Mouse (Mus musculus): ENCODE data around the gene Mrps18c. TPM values are rescaled to one million over a fixed set of nuclear protein-coding genes. Genes with fewer than 3 reads are reported as not detected.

Mrps18c gene
- polyA plus RNA-seq, 1 experiment from 2014 or later, result 146 TPM

GRCm38 (mm10) chr5:100837907-100838306 is 39.5 kb downstream of the Mrps18c start:
- ATAC-seq, result no peak
- WGBS, result 78% methylated on average over 7 of the region's 7 CpGs
- Histone ChIP-seq H3K27me3 (replicated peaks; ENCODE audit: control insufficient read depth, insufficient read depth, low read length) (no peaks in the 10 kb centered on the region), H3K4me2 (ENCODE audit: low read length) (no peak overlapping the region), H3K36me3 (ENCODE audit: control insufficient read depth, insufficient read depth) (no peaks in the 10 kb centered on the region), H3K27ac (ENCODE audit: low read length) (no peak overlapping the region), H3K4me1 (replicated peaks; ENCODE audit: control insufficient read depth, insufficient read depth, low read length) (no peaks in the 10 kb centered on the region), H3K4me3 (replicated peaks; ENCODE audit: low read length) (no peak overlapping the region), H3K9ac (replicated peaks; ENCODE audit: low read depth, low read length) (no peak overlapping the region), H3K9me3 (ENCODE audit: control insufficient read depth, low read length) (peaks cover 5% of the 10 kb centered on the region)

GRCm38 (mm10) chr5:100844485-100844884 is 46.1 kb downstream of the Mrps18c start:
- peaks cover 5% of the 10 kb centered on the region for H3K9me3 ChIP-seq (ENCODE audit: control insufficient read depth, low read length)
- H3K27ac ChIP-seq (ENCODE audit: low read length), result no peak overlapping the region
- peaks cover 23% of the 10 kb centered on the region for H3K27me3 ChIP-seq (replicated peaks; ENCODE audit: control insufficient read depth, insufficient read depth, low read length)
- 55% methylated on average over 3 of the region's 3 CpGs for WGBS
- no peaks in the 10 kb centered on the region for H3K36me3 ChIP-seq (ENCODE audit: control insufficient read depth, insufficient read depth)
- H3K9ac ChIP-seq (replicated peaks; ENCODE audit: low read depth, low read length), result no peak overlapping the region
- H3K4me2 ChIP-seq (ENCODE audit: low read length), result no peak overlapping the region
- ATAC-seq, result no peak
- peaks cover 15% of the 10 kb centered on the region for H3K4me1 ChIP-seq (replicated peaks; ENCODE audit: control insufficient read depth, insufficient read depth, low read length)
- H3K4me3 ChIP-seq (replicated peaks; ENCODE audit: low read length), result no peak overlapping the region

DNA sequence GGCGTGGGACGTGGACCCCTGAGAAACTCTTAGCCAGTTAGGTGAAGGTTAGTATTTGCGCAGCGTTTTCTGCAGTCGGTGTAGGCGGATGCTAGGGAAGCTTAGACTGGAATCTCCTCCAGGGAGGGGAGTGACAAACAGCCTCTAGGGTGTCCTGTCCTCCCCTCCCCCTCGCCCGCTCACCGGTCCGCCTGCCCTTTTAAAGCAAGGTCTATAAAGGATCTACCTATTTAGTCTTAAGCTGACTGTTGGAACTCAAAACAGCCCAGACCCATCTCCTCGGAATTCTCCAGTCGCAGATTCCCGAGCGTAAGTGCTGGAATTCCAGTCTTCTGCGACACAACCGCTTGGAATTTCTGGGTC is 47.0 kb downstream of the Mrps18c start, which contains the start of gene Gpat3:
Gene Gpat3, plus strand, starts transcription at position 229 of the 363 bp plus-strand sequence.
- Histone ChIP-seq H3K9me3 (ENCODE audit: control insufficient read depth, low read length) (peaks cover 5% of the 10 kb centered on the region), H3K36me3 (ENCODE audit: control insufficient read depth, insufficient read depth) (no peaks in the 10 kb centered on the region), H3K4me3 (replicated peaks; ENCODE audit: low read length) (peak within 1 kb of the TSS; percentile 62), H3K9ac (replicated peaks; ENCODE audit: low read depth, low read length) (peak within 1 kb of the TSS; percentile 61), H3K4me1 (replicated peaks; ENCODE audit: control insufficient read depth, insufficient read depth, low read length) (peaks cover 15% of the 10 kb centered on the region), H3K27me3 (replicated peaks; ENCODE audit: control insufficient read depth, insufficient read depth, low read length) (peaks cover 23% of the 10 kb centered on the region), H3K4me2 (ENCODE audit: low read length) (peak within 1 kb of the TSS; percentile 98), H3K27ac (ENCODE audit: low read length) (no peak within 1 kb of the TSS)
- whole genome bisulfite sequencing, result under 1% methylated on average over 16 of the region's 16 CpGs
- ATAC-seq, result no peak

DNA sequence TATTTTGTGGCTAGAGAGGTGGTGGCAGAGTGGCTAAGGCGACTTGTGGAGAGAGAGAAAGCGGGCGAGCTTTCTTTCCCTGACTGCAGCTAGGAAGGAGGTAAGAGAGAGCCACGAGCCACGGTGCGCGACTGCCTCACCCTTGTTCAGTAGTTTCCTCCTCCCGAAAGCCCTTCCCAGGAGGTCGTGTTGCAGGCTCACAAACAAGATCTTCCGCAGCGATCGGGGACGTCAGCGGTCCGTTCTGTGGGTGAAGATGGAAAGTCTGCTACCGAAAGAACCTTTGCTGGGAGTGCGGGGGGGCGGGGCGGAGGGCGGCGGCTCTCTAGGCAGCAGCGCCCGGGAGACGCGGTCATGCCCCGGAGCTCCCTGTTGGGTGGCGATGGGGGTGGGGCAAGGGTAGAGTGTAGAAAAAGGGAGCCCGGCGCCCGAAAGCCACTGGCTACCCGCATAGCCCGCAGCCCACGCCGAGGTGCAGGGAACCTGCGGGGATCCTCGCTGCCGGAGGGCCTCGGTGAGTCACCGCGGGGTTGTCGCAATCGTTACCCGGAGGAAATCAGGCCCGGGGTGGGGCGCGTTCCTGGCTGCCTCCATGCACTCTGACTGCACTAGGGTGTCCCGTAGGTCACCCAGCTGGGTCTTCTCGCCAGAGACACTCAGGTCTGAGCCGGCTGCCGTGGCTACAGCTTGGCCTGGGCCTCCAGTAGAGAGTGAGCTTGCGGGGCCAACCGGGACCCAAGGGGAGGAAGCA is 47.6 kb downstream of the Mrps18c start:
- peak overlapping the region; percentile 61 for H3K9ac ChIP-seq (replicated peaks; ENCODE audit: low read depth, low read length)
- H3K4me2 ChIP-seq (ENCODE audit: low read length), result peak overlapping the region; percentile 98
- H3K36me3 ChIP-seq (ENCODE audit: control insufficient read depth, insufficient read depth), result no peaks in the 10 kb centered on the region
- whole genome bisulfite sequencing, result under 1% methylated on average over 52 of the region's 52 CpGs
- H3K27me3 ChIP-seq (replicated peaks; ENCODE audit: control insufficient read depth, insufficient read depth, low read length), result peaks cover 23% of the 10 kb centered on the region
- H3K4me3 ChIP-seq (replicated peaks; ENCODE audit: low read length), result peak overlapping the region; percentile 62
- peak; percentile 66 for ATAC-seq
- peaks cover 15% of the 10 kb centered on the region for H3K4me1 ChIP-seq (replicated peaks; ENCODE audit: control insufficient read depth, insufficient read depth, low read length)
- H3K9me3 ChIP-seq (ENCODE audit: control insufficient read depth, low read length), result peaks cover 5% of the 10 kb centered on the region
- H3K27ac ChIP-seq (ENCODE audit: low read length), result no peak overlapping the region

GRCm38 (mm10) chr5:100846599-100846920 is 48.1 kb downstream of the Mrps18c start:
- Histone ChIP-seq H3K4me2 (ENCODE audit: low read length) (peak overlapping the region; percentile 98), H3K9me3 (ENCODE audit: control insufficient read depth, low read length) (peaks cover 5% of the 10 kb centered on the region), H3K27me3 (replicated peaks; ENCODE audit: control insufficient read depth, insufficient read depth, low read length) (peaks cover 23% of the 10 kb centered on the region), H3K4me3 (replicated peaks; ENCODE audit: low read length) (peak overlapping the region; percentile 62), H3K36me3 (ENCODE audit: control insufficient read depth, insufficient read depth) (no peaks in the 10 kb centered on the region), H3K9ac (replicated peaks; ENCODE audit: low read depth, low read length) (peak overlapping the region; percentile 61), H3K4me1 (replicated peaks; ENCODE audit: control insufficient read depth, insufficient read depth, low read length) (peaks cover 15% of the 10 kb centered on the region), H3K27ac (ENCODE audit: low read length) (no peak overlapping the region)
- no peak for ATAC-seq
- WGBS, result 2% methylated on average over 22 of the region's 22 CpGs

- no peak overlapping the region for H3K9ac ChIP-seq (replicated peaks; ENCODE audit: low read depth, low read length)
- peaks cover 23% of the 10 kb centered on the region for H3K27me3 ChIP-seq (replicated peaks; ENCODE audit: control insufficient read depth, insufficient read depth, low read length)
- no peak for ATAC-seq
- H3K27ac ChIP-seq (ENCODE audit: low read length), result no peak overlapping the region
- no peaks in the 10 kb centered on the region for H3K9me3 ChIP-seq (ENCODE audit: control insufficient read depth, low read length)
- WGBS, result 17% methylated on average over 2 of the region's 2 CpGs
- H3K4me1 ChIP-seq (replicated peaks; ENCODE audit: control insufficient read depth, insufficient read depth, low read length), result peaks cover 15% of the 10 kb centered on the region
- no peaks in the 10 kb centered on the region for H3K36me3 ChIP-seq (ENCODE audit: control insufficient read depth, insufficient read depth)
- H3K4me3 ChIP-seq (replicated peaks; ENCODE audit: low read length), result no peak overlapping the region
- H3K4me2 ChIP-seq (ENCODE audit: low read length), result peak overlapping the region; percentile 98; the same call in 1 of the 2 replicates
Observed at GRCm38 (mm10) chr5:100847143-100847542, 48.7 kb downstream of the Mrps18c start.

GRCm38 (mm10) chr5:100853963-100854362 is 55.5 kb downstream of the Mrps18c start:
- no peaks in the 10 kb centered on the region for H3K9me3 ChIP-seq (ENCODE audit: control insufficient read depth, low read length)
- no peaks in the 10 kb centered on the region for H3K27me3 ChIP-seq (replicated peaks; ENCODE audit: control insufficient read depth, insufficient read depth, low read length)
- no peak overlapping the region for H3K4me2 ChIP-seq (ENCODE audit: low read length)
- H3K4me3 ChIP-seq (replicated peaks; ENCODE audit: low read length), result no peak overlapping the region
- no peaks in the 10 kb centered on the region for H3K36me3 ChIP-seq (ENCODE audit: control insufficient read depth, insufficient read depth)
- H3K4me1 ChIP-seq (replicated peaks; ENCODE audit: control insufficient read depth, insufficient read depth, low read length), result no peaks in the 10 kb centered on the region
- no peak overlapping the region for H3K27ac ChIP-seq (ENCODE audit: low read length)
- H3K9ac ChIP-seq (replicated peaks; ENCODE audit: low read depth, low read length), result no peak overlapping the region
- 87% methylated on average over 4 of the region's 4 CpGs for WGBS
- ATAC-seq, result no peak

Other genes starting within 250 kb of the Mrps18c start
- 0.41 TPM in 1 of 2 replicates, not detected in the other for gene Plac8, start 226.4 kb upstream of the Mrps18c start, polyA plus RNA-seq (2015; fragmentation: Nextera tagmentation; extraction: Ambion mirVana)
- gene Coq2, start 123.5 kb upstream of the Mrps18c start, polyA plus RNA-seq (2015; fragmentation: Nextera tagmentation; extraction: Ambion mirVana), result 43.3 and 47.9 TPM in 2 replicates
- 0.10 and 0.36 TPM in 2 replicates for gene Hpse, start 78.9 kb upstream of the Mrps18c start, polyA plus RNA-seq (2015; fragmentation: Nextera tagmentation; extraction: Ambion mirVana)
- gene Helq, start within 50 bp of the Mrps18c start, polyA plus RNA-seq (2015; fragmentation: Nextera tagmentation; extraction: Ambion mirVana), result 21.7 and 25.7 TPM in 2 replicates
- 14.7 and 15.6 TPM in 2 replicates for gene Abraxas1, start 22.3 kb downstream of the Mrps18c start, polyA plus RNA-seq (2015; fragmentation: Nextera tagmentation; extraction: Ambion mirVana)
- gene Gpat3, start 47.1 kb downstream of the Mrps18c start, polyA plus RNA-seq (2015; fragmentation: Nextera tagmentation; extraction: Ambion mirVana), result 0.40 and 0.89 TPM in 2 replicates